Mouse (Mus musculus): ENCODE measurements around the gene Nt5e.

Gene Nt5e

GRCm38 (mm10) chr9:88380542-88380941, 53.5 kb downstream of the Nt5e start:
- DNase-seq (ENCODE audit: low read depth, low spot score) = no peak

GRCm38 (mm10) chr9:88388826-88389225, 61.8 kb downstream of the Nt5e start:
- DNase-seq (ENCODE audit: low read depth, low spot score) = peak; percentile 30

GRCm38 (mm10) chr9:88394852-88395251, 67.9 kb downstream of the Nt5e start:
- DNase-seq (ENCODE audit: low read depth, low spot score) = no peak

- DNase-seq (ENCODE audit: low read depth, low spot score) = no peak
Measured at GRCm38 (mm10) chr9:88398461-88398860, 71.5 kb downstream of the Nt5e start.

GRCm38 (mm10) chr9:88404088-88404487, 77.1 kb downstream of the Nt5e start:
- DNase-seq (ENCODE audit: low read depth, low spot score) = no peak

- no peak for DNase-seq (ENCODE audit: low read depth, low spot score)
Measured at GRCm38 (mm10) chr9:88404515-88404914, 77.5 kb downstream of the Nt5e start.

GRCm38 (mm10) chr9:88409978-88410377, 83.0 kb downstream of the Nt5e start:
- no peak for DNase-seq (ENCODE audit: low read depth, low spot score)

- no peak for DNase-seq (ENCODE audit: low read depth, low spot score)
Measured at GRCm38 (mm10) chr9:88416752-88417151, 89.8 kb downstream of the Nt5e start.

Measured in ES-CJ7 (cell line).